Mouse (Mus musculus) liver, postnatal 0 days (tissue): Measurements from ENCODE around the gene Gm609. TPM values are rescaled to one million over a fixed set of nuclear protein-coding genes. Genes with fewer than 3 reads are reported as not detected.
"Not testable (repeated sequence)": the region's sequence is repeated elsewhere in the genome, so short reads cannot be mapped to it uniquely, and the experiment has no call there.

ENCODE experiments used
- ATAC-seq: fragments of 200-750 bp; cut with Nextera tagmentation; 2 replicates; pipeline ENCODE4 v1.8.0; 2017; ENCODE audit warnings: mild to moderate bottlenecking, moderate library complexity
- DNase-seq: peaks from one replicate; pipeline ENCODE4 v3.0.0-alpha.2; 2016
- H3K27ac ChIP-seq: fragments of 300-500 bp; sonication (generic); 2 replicates; pipeline ENCODE4 v1.5.1; 2014; ENCODE audit warnings: antibody characterized with exemption, moderate library complexity, mild to moderate bottlenecking, low read depth
- H3K27me3 ChIP-seq: fragments of 300-500 bp; sonication (generic); 2 replicates; pipeline ENCODE4 v1.6.1; 2014; ENCODE audit warnings: low read length, control low read depth, mixed read lengths; ENCODE audit not compliant: insufficient read depth
- H3K36me3 ChIP-seq: fragments of 300-500 bp; sonication (generic); replicated peaks from 2 replicates; pipeline ENCODE4 v1.6.1; 2014; ENCODE audit warnings: mild to moderate bottlenecking, control low read depth, low read length, moderate library complexity, mixed read lengths; ENCODE audit not compliant: insufficient read depth
- H3K4me1 ChIP-seq: fragments of 300-500 bp; sonication (generic); 2 replicates; pipeline ENCODE4 v1.6.1; 2014; ENCODE audit warnings: antibody characterized with exemption, mild to moderate bottlenecking, control low read depth; ENCODE audit not compliant: insufficient read depth
- H3K4me2 ChIP-seq: fragments of 300-500 bp; sonication (generic); 2 replicates; pipeline ENCODE4 v1.6.1; 2014; ENCODE audit warnings: low read depth, mild to moderate bottlenecking, low read length, moderate library complexity, mixed read lengths
- H3K4me3 ChIP-seq: fragments of 300-500 bp; sonication (generic); 2 replicates; pipeline ENCODE4 v1.5.1; 2014; ENCODE audit warnings: low read depth, low read length
- H3K9ac ChIP-seq: fragments of 300-500 bp; sonication (generic); replicated peaks from 2 replicates; pipeline ENCODE4 v1.6.1; 2014; ENCODE audit warnings: mild to moderate bottlenecking, moderate library complexity
- H3K9me3 ChIP-seq: fragments of 300-500 bp; sonication (generic); 2 replicates; pipeline ENCODE4 v1.6.1; 2016; ENCODE audit warnings: mild to moderate bottlenecking, control low read depth, low read length, mixed read lengths
- CTCF ChIP-seq: sonication (generic); IDR thresholded peaks from 2 replicates; pipeline ENCODE4 v1.5.1; 2016; ENCODE audit warnings: antibody characterized with exemption, low read depth
- EP300 ChIP-seq: IDR thresholded peaks from 2 replicates; pipeline ENCODE4 v1.6.1; 2016; ENCODE audit warnings: antibody characterized with exemption, low read depth, mild to moderate bottlenecking
- WGBS: fragments of 180-500 bp; shearing (Covaris S2); extraction: QIAGEN DNeasy Blood & Tissue Kit; methylation state at CpG from one replicate; pipeline ENCODE4 v1.1.7; 2014; ENCODE audit not compliant: insufficient replicate concordance; 5-methylcytosine and 5-hydroxymethylcytosine counted together
- polyA plus RNA-seq: library from polyadenylated mRNA; unstranded; fragments of >200 nt; fragmentation: Nextera tagmentation; extraction: Ambion mirVana; gene quantifications from 2 replicates; pipeline ENCODE4 v1.2.1, GENCODE M21; 2015

Gm609 gene
- polyA plus RNA-seq, 1 experiment from 2014 or later = 0.13 TPM

DNA sequence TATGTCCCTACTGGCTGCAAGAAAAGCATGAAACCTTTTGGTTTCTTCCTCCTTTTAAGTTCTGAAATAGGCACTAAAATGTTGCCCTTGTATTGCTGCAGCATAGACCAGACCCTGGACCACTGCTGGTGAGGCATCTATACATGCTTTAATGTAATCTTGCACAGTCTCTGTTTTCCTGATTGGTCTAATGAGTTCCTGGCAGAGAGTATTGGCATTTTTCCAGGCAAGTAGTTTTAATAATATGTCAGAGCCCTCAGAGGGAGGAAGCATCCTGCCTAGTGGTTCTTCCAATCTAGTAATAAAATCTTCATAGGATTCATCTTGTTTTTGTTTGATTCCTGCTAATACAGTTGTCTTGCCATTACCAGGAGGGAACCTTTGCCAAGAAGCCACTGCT, 15.8 kb downstream of the Gm609 start:
- no peaks in the 10 kb centered on the region for H3K4me1 ChIP-seq
- H3K9me3 ChIP-seq = no peaks in the 10 kb centered on the region
- H3K27me3 ChIP-seq = no peaks in the 10 kb centered on the region
- H3K27ac ChIP-seq = no peak overlapping the region
- DNase-seq (no peak), ATAC-seq (no peak)
- no peak for TF ChIP-seq CTCF
- H3K36me3 ChIP-seq = no peaks in the 10 kb centered on the region
- H3K4me2 ChIP-seq = no peak overlapping the region
- no peak overlapping the region for H3K9ac ChIP-seq
- H3K4me3 ChIP-seq = no peak overlapping the region

DNA sequence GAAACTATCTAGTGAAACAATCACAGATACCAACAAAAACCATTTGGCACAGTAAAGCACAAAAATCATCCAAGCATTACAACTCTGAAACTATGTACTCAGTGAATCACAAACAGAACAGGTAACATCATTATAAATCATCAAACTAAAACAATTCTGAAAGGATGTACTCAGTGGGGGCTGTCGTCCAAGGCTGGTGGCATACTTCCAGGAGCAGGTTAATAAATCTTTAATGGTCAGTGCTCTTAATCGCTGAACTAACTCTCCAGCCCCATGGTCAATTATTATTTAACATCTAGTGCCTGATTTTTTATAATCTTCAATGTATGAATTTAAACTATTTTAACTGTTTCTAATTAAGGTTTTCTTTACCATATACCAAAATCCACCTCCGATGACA, 20.9 kb downstream of the Gm609 start:
- H3K36me3 ChIP-seq, H3K4me3 ChIP-seq, H3K9me3 ChIP-seq, H3K4me2 ChIP-seq, H3K27ac ChIP-seq, H3K27me3 ChIP-seq, ATAC-seq, H3K9ac ChIP-seq, H3K4me1 ChIP-seq, DNase-seq: not testable (repeated sequence)
- 76% methylated on average over 3 of the region's 3 CpGs for WGBS

GRCm38 (mm10) chr16:45454762-45455161, 38.0 kb downstream of the Gm609 start:
- Histone ChIP-seq H3K36me3 (no peaks in the 10 kb centered on the region), H3K9me3 (no peaks in the 10 kb centered on the region), H3K4me1 (no peaks in the 10 kb centered on the region), H3K27ac (no peak overlapping the region), H3K9ac (no peak overlapping the region), H3K4me3 (no peak overlapping the region), H3K4me2 (no peak overlapping the region), H3K27me3 (no peaks in the 10 kb centered on the region)
- no peak for TF ChIP-seq EP300
- no peak for TF ChIP-seq CTCF
- peak; percentile 66 for ATAC-seq
- DNase-seq = no peak

DNA sequence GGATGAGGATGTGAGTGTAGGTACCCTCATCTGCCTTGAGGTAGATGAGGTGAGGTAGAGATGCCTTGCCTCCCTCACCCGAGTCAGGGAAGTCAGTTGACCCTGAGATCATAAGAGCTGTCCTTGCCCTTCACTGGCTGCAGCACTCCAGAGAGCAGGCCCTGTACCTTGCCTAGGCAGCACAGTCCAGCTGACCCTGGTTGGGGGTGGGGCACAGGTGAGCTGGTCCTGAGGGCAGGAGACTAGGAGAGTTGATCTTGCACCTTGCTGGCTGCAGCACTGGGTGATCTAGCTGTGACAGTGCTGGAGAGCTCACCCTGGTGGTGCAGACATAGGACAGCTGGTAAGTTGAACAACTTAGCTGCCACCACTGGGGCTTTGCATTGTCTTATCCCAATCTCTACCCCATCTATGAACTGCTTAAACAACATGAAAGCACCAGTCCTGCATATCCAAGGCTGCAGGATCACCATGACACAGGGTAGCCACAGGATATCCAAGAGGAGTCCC, 55.5 kb downstream of the Gm609 start:
- Histone ChIP-seq H3K9ac (no peak overlapping the region), H3K9me3 (no peaks in the 10 kb centered on the region), H3K27me3 (no peaks in the 10 kb centered on the region), H3K4me1 (no peaks in the 10 kb centered on the region), H3K36me3 (no peaks in the 10 kb centered on the region), H3K27ac (no peak overlapping the region), H3K4me3 (no peak overlapping the region), H3K4me2 (no peak overlapping the region)
- WGBS = 53% methylated on average over 1 of the region's 1 CpGs
- ATAC-seq (no peak), DNase-seq (no peak)
- no peak for TF ChIP-seq CTCF
- TF ChIP-seq EP300 = no peak

DNA sequence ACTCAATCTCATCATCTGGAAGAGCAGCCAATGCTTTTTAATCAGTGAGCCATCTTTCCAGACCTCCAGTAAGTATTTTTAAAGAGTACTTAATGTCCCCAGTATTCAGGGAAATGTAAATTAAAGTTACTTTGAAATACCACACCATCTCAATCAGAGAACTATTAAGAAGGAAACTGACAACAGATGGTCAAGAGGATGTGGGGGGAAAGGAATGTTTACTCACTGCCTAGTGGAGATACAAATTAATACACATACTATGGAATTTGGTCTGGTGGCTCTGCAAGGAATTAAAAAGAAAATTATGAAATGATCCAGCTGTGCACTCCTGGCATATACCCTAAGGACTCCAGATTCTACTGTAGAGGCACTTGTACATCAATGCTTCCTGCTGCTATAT, 57.2 kb downstream of the Gm609 start:
- H3K4me2 ChIP-seq = no peak overlapping the region
- no peak overlapping the region for H3K4me3 ChIP-seq
- TF ChIP-seq CTCF (no peak), EP300 (no peak)
- H3K4me1 ChIP-seq = no peaks in the 10 kb centered on the region
- no peaks in the 10 kb centered on the region for H3K27me3 ChIP-seq
- no peaks in the 10 kb centered on the region for H3K9me3 ChIP-seq
- H3K36me3 ChIP-seq = no peaks in the 10 kb centered on the region
- DNase-seq (no peak), ATAC-seq (no peak)
- no peak overlapping the region for H3K9ac ChIP-seq
- no peak overlapping the region for H3K27ac ChIP-seq

GRCm38 (mm10) chr16:45427651-45428050, 65.1 kb downstream of the Gm609 start:
- Histone ChIP-seq H3K27me3 (no peaks in the 10 kb centered on the region), H3K4me3 (no peak overlapping the region), H3K27ac (no peak overlapping the region), H3K4me2 (no peak overlapping the region), H3K36me3 (no peaks in the 10 kb centered on the region), H3K9ac (no peak overlapping the region), H3K9me3 (no peaks in the 10 kb centered on the region), H3K4me1 (no peaks in the 10 kb centered on the region)
- ATAC-seq (no peak), DNase-seq (no peak)
- 75% methylated on average over 9 of the region's 9 CpGs for WGBS
- no peak for TF ChIP-seq CTCF
- TF ChIP-seq EP300 = no peak

DNA sequence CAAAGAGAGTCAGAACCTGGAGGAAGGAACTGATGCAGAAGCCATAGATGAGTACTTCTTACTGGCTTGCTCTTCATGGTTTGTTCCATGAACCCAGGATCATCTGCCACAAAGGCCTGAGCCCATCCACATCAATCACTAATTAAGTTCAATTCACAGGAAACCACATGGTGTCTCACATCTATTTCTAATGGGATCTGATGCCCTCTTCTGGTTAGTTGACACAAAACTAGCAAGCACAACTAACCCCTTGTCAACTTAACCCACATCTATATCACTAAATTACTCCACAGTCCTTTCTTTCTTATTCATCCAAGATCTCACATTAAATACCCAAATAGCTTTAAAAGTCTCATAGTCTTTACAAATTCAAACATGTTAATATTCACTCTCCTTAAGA, 79.3 kb downstream of the Gm609 start:
- no peak for ATAC-seq
- Histone ChIP-seq H3K4me3 (no peak overlapping the region), H3K27ac (no peak overlapping the region), H3K9ac (no peak overlapping the region), H3K4me2 (no peak overlapping the region), H3K4me1 (peaks cover 3% of the 10 kb centered on the region; the same call in 1 of the 2 replicates), H3K27me3 (no peaks in the 10 kb centered on the region), H3K36me3 (no peaks in the 10 kb centered on the region), H3K9me3 (no peaks in the 10 kb centered on the region)
- no peak for TF ChIP-seq EP300
- TF ChIP-seq CTCF = peak; percentile 44
- DNase-seq = no peak

- not testable (repeated sequence) for H3K27me3 ChIP-seq, H3K4me1 ChIP-seq, DNase-seq, H3K9me3 ChIP-seq, H3K9ac ChIP-seq, H3K27ac ChIP-seq, ATAC-seq, H3K36me3 ChIP-seq
- WGBS = 36% methylated on average over 7 of the region's 7 CpGs
- peak overlapping the region; percentile 67 for H3K4me2 ChIP-seq
- peak overlapping the region; percentile 34; the same call in 1 of the 2 replicates for H3K4me3 ChIP-seq
These were observed 83.7 kb downstream of the Gm609 start for GRCm38 (mm10) chr16:45409064-45409446.
